Mouse (Mus musculus): Measurements from ENCODE around the gene Nars2. TPM values are rescaled to one million over a fixed set of nuclear protein-coding genes. Genes with fewer than 3 reads are reported as not detected.
A peak's percentile ranks its signal among the peaks of the same experiment; 100 is the strongest.

Gene Nars2
- polyA plus RNA-seq, 1 experiment from 2014 or later, result 31.6 TPM

DNA sequence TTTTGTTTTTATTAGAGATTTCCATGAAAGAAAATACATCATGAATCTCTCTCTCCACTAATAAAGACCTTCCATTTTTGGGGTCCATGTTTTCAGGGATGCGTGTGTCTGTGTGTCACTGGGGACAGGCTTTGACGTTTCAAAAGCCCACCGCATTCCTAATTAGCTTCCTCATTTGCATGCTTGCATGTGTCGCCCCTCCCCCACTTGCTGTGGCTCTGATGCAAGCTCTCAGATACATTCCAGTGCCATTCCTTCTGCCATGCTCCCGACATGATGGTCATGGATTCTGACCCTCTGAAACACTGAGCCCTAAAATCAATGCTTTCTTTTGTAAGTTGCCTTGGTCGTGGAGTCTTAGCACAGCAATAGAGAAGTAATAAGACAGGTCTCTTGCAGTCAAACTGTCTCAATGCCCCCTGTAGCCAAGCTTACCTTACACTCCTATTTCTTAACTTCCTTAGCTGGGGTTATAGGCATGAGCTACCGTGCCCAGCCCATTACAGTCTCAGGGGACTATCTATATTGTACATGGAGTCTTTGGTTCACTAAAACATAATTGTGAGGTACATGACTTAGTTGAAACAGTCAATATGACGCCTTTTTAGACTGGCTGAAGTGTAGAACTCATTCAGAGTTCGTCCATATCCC, 35.6 kb downstream of the Nars2 start:
- WGBS, result 58% methylated on average over 9 of the region's 9 CpGs
- ATAC-seq (ENCODE audit: low FRiP score, low TSS enrichment), result no peak
- Histone ChIP-seq H3K9me3 (ENCODE audit: low read length) (no peaks in the 10 kb centered on the region), H3K27ac (ENCODE audit: low read length) (no peak overlapping the region), H3K9ac (replicated peaks; ENCODE audit: low read length) (no peak overlapping the region), H3K27me3 (ENCODE audit: insufficient read depth, low read length) (no peaks in the 10 kb centered on the region), H3K36me3 (ENCODE audit: insufficient read depth, low read length) (no peaks in the 10 kb centered on the region), H3K4me3 (ENCODE audit: low read length) (no peak overlapping the region), H3K4me2 (replicated peaks; ENCODE audit: low read depth, low read length) (no peak overlapping the region), H3K4me1 (ENCODE audit: insufficient read depth, low read length) (peaks cover 13% of the 10 kb centered on the region)

DNA sequence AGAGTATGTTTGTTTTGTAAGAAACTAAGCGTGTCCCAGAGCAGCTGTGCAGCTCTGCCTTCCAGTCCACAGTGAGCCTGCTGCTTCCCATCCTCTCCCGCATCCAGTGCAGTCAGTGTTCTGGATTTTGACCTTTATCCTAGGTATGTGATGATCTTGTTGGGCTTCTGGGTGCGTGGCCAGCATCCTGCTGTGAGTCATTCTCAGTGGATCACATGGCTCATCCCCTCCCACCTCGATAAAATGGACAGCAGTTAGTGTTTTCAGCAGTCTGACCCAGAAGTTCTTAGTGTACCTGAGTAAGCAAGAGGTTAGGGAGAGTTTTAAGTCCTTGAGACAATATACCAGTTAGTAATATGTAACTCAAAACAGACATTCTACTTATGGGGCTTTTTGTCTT, 36.4 kb downstream of the Nars2 start:
- 63% methylated on average over 4 of the region's 4 CpGs for WGBS
- Histone ChIP-seq H3K27ac (ENCODE audit: low read length) (no peak overlapping the region), H3K9me3 (ENCODE audit: low read length) (no peaks in the 10 kb centered on the region), H3K4me3 (ENCODE audit: low read length) (no peak overlapping the region), H3K4me1 (ENCODE audit: insufficient read depth, low read length) (peaks cover 13% of the 10 kb centered on the region), H3K9ac (replicated peaks; ENCODE audit: low read length) (no peak overlapping the region), H3K27me3 (ENCODE audit: insufficient read depth, low read length) (no peaks in the 10 kb centered on the region), H3K4me2 (replicated peaks; ENCODE audit: low read depth, low read length) (no peak overlapping the region), H3K36me3 (ENCODE audit: insufficient read depth, low read length) (no peaks in the 10 kb centered on the region)
- ATAC-seq (ENCODE audit: low FRiP score, low TSS enrichment), result no peak

DNA sequence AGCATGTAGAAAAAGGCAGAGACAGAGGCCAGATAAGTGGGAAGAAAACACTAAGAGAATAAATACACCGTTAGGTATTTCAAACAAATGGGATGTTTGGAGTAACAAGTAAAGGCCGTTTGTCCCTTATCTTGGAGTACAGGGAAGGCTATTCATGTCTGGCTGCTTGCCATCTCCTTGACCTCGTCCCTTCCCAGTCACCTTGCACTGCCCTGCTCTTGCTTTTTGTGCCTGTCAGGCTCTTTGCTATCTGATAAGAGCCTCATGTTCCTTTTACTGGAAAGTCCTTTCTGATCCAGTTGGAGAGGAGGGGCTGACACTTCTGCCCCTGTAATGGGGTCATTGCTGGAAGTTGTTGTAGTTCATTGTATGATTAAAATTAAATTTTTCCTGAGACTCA, 61.7 kb downstream of the Nars2 start:
- H3K9ac ChIP-seq (replicated peaks; ENCODE audit: low read length), result no peak overlapping the region
- H3K9me3 ChIP-seq (ENCODE audit: low read length), result peaks cover 3% of the 10 kb centered on the region
- H3K4me3 ChIP-seq (ENCODE audit: low read length), result no peak overlapping the region
- WGBS, result 52% methylated on average over 3 of the region's 3 CpGs
- H3K27ac ChIP-seq (ENCODE audit: low read length), result no peak overlapping the region
- H3K36me3 ChIP-seq (ENCODE audit: insufficient read depth, low read length), result 0 out of 2 replicates have a peak, but pooled peaks cover 4% of the 10 kb centered on the region
- no peak for ATAC-seq (ENCODE audit: low FRiP score, low TSS enrichment)
- H3K4me2 ChIP-seq (replicated peaks; ENCODE audit: low read depth, low read length), result no peak overlapping the region
- H3K27me3 ChIP-seq (ENCODE audit: insufficient read depth, low read length), result no peaks in the 10 kb centered on the region
- H3K4me1 ChIP-seq (ENCODE audit: insufficient read depth, low read length), result no peaks in the 10 kb centered on the region

- H3K27ac ChIP-seq (ENCODE audit: low read length), result peak overlapping the region; percentile 34; the same call in 1 of the 2 replicates
- H3K4me2 ChIP-seq (replicated peaks; ENCODE audit: low read depth, low read length), result no peak overlapping the region; the same call in 1 of the 2 replicates
- H3K9ac ChIP-seq (replicated peaks; ENCODE audit: low read length), result no peak overlapping the region
- H3K9me3 ChIP-seq (ENCODE audit: low read length), result peaks cover 3% of the 10 kb centered on the region
- 0 out of 2 replicates have a peak, but pooled peaks cover 4% of the 10 kb centered on the region for H3K36me3 ChIP-seq (ENCODE audit: insufficient read depth, low read length)
- H3K27me3 ChIP-seq (ENCODE audit: insufficient read depth, low read length), result no peaks in the 10 kb centered on the region
- no peak overlapping the region for H3K4me3 ChIP-seq (ENCODE audit: low read length)
- WGBS, result 63% methylated on average over 4 of the region's 4 CpGs
- peaks cover 3% of the 10 kb centered on the region; the same call in 1 of the 2 replicates for H3K4me1 ChIP-seq (ENCODE audit: insufficient read depth, low read length)
- ATAC-seq (ENCODE audit: low FRiP score, low TSS enrichment), result no peak
These were observed 66.7 kb downstream of the Nars2 start for GRCm38 (mm10) chr7:97018005-97018404.

DNA sequence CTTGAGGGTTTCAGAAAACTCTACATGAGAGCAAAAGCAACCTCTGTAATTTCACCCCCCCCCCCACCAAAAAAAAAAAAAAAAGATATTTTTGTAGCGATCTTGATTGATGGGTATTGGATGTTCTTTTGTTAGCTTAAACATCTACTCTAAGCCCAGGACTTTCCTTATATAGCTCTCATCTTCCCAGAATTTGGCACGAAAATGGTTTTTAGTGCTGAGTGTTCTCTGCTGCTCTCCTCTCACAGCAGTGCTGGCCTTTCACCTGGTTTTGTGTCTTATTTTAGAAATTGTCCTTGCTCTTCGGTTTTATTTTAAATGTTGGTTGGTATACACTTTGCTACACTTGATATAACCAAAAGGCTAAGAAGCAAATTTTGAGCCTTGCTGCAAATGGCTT, 67.1 kb downstream of the Nars2 start:
- no peak for ATAC-seq (ENCODE audit: low FRiP score, low TSS enrichment)
- Histone ChIP-seq H3K36me3 (ENCODE audit: insufficient read depth, low read length) (0 out of 2 replicates have a peak, but pooled peaks cover 4% of the 10 kb centered on the region), H3K9me3 (ENCODE audit: low read length) (peaks cover 3% of the 10 kb centered on the region), H3K4me3 (ENCODE audit: low read length) (no peak overlapping the region), H3K4me1 (ENCODE audit: insufficient read depth, low read length) (peaks cover 3% of the 10 kb centered on the region; the same call in 1 of the 2 replicates), H3K4me2 (replicated peaks; ENCODE audit: low read depth, low read length) (no peak overlapping the region), H3K9ac (replicated peaks; ENCODE audit: low read length) (no peak overlapping the region), H3K27me3 (ENCODE audit: insufficient read depth, low read length) (no peaks in the 10 kb centered on the region), H3K27ac (ENCODE audit: low read length) (no peak overlapping the region)
- WGBS, result 70% methylated on average over 3 of the region's 3 CpGs

- Histone ChIP-seq H3K36me3 (ENCODE audit: insufficient read depth, low read length) (0 out of 2 replicates have a peak, but pooled peaks cover 4% of the 10 kb centered on the region), H3K9me3 (ENCODE audit: low read length) (peaks cover 3% of the 10 kb centered on the region), H3K9ac (replicated peaks; ENCODE audit: low read length) (no peak overlapping the region), H3K27ac (ENCODE audit: low read length) (no peak overlapping the region), H3K4me2 (replicated peaks; ENCODE audit: low read depth, low read length) (no peak overlapping the region), H3K4me3 (ENCODE audit: low read length) (no peak overlapping the region), H3K27me3 (ENCODE audit: insufficient read depth, low read length) (no peaks in the 10 kb centered on the region), H3K4me1 (ENCODE audit: insufficient read depth, low read length) (peaks cover 3% of the 10 kb centered on the region; the same call in 1 of the 2 replicates)
- no peak for ATAC-seq (ENCODE audit: low FRiP score, low TSS enrichment)
- 42% methylated on average over 1 of the region's 1 CpGs for WGBS
These were observed 68.0 kb downstream of the Nars2 start for GRCm38 (mm10) chr7:97019303-97019702.

- no peak overlapping the region for H3K4me2 ChIP-seq (replicated peaks; ENCODE audit: low read depth, low read length)
- 91% methylated on average over 5 of the region's 5 CpGs for whole genome bisulfite sequencing
- H3K36me3 ChIP-seq (ENCODE audit: insufficient read depth, low read length), result 0 out of 2 replicates have a peak, but pooled peaks cover 2% of the 10 kb centered on the region
- no peak overlapping the region for H3K4me3 ChIP-seq (ENCODE audit: low read length)
- H3K27ac ChIP-seq (ENCODE audit: low read length), result no peak overlapping the region
- no peak for ATAC-seq (ENCODE audit: low FRiP score, low TSS enrichment)
- H3K9ac ChIP-seq (replicated peaks; ENCODE audit: low read length), result no peak overlapping the region
- no peaks in the 10 kb centered on the region for H3K9me3 ChIP-seq (ENCODE audit: low read length)
- no peaks in the 10 kb centered on the region for H3K4me1 ChIP-seq (ENCODE audit: insufficient read depth, low read length)
- H3K27me3 ChIP-seq (ENCODE audit: insufficient read depth, low read length), result no peaks in the 10 kb centered on the region
These were observed 75.6 kb downstream of the Nars2 start for GRCm38 (mm10) chr7:97026772-97027358.

DNA sequence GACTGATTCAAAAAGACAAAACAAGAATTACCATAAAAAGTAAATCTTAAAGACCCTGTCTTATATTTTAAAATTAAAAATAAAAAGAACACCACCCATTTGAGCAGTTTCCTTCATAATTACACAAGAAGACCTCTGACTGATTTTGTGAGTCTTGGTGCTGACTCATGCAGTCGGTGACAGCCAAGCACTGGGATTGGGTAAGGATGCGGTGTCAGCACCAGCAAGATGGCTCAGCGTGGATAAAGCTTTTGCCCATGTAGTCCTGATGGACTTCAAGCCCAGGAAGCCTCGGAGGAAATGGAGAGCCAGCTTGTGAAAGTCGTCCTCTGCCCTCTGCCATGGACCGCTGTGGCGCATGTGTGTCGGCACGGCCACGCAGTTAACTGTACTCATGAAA, 77.8 kb downstream of the Nars2 start:
- WGBS, result 91% methylated on average over 10 of the region's 10 CpGs
- Histone ChIP-seq H3K9me3 (ENCODE audit: low read length) (no peaks in the 10 kb centered on the region), H3K36me3 (ENCODE audit: insufficient read depth, low read length) (0 out of 2 replicates have a peak, but pooled peaks cover 2% of the 10 kb centered on the region), H3K4me1 (ENCODE audit: insufficient read depth, low read length) (peaks cover 3% of the 10 kb centered on the region; the same call in 1 of the 2 replicates), H3K27me3 (ENCODE audit: insufficient read depth, low read length) (no peaks in the 10 kb centered on the region), H3K27ac (ENCODE audit: low read length) (no peak overlapping the region), H3K9ac (replicated peaks; ENCODE audit: low read length) (no peak overlapping the region), H3K4me3 (ENCODE audit: low read length) (no peak overlapping the region), H3K4me2 (replicated peaks; ENCODE audit: low read depth, low read length) (no peak overlapping the region)
- no peak for ATAC-seq (ENCODE audit: low FRiP score, low TSS enrichment)

DNA sequence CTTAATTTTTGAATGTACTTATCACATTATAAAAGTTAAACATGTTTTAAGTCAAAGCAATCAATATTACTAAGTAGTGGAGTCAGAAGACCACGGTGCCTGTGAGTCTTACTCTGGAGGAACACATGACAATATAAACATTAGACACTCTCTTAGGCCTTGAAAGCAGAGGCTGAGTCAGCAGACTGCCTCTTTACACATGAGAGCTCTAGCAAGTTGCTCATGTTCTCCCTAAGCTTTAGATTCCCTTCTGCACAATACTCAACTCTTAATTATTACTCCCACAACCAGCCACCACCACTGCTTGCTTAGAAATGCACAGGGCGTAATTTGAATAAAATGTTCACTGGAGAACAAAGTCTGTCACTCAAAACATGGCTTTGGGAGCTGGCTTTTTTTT, 81.1 kb downstream of the Nars2 start:
- Histone ChIP-seq H3K4me2 (replicated peaks; ENCODE audit: low read depth, low read length) (no peak overlapping the region), H3K27ac (ENCODE audit: low read length) (no peak overlapping the region), H3K9me3 (ENCODE audit: low read length) (no peaks in the 10 kb centered on the region), H3K27me3 (ENCODE audit: insufficient read depth, low read length) (no peaks in the 10 kb centered on the region), H3K36me3 (ENCODE audit: insufficient read depth, low read length) (no peaks in the 10 kb centered on the region), H3K4me1 (ENCODE audit: insufficient read depth, low read length) (peaks cover 3% of the 10 kb centered on the region; the same call in 1 of the 2 replicates), H3K9ac (replicated peaks; ENCODE audit: low read length) (no peak overlapping the region), H3K4me3 (ENCODE audit: low read length) (no peak overlapping the region)
- WGBS, result 56% methylated on average over 2 of the region's 2 CpGs
- ATAC-seq (ENCODE audit: low FRiP score, low TSS enrichment), result 0 out of 2 replicates have a peak, but pooled peaks have one; percentile 42

- Histone ChIP-seq H3K27ac (ENCODE audit: low read length) (no peak overlapping the region), H3K27me3 (ENCODE audit: insufficient read depth, low read length) (no peaks in the 10 kb centered on the region), H3K9ac (replicated peaks; ENCODE audit: low read length) (no peak overlapping the region), H3K4me1 (ENCODE audit: insufficient read depth, low read length) (no peaks in the 10 kb centered on the region), H3K4me3 (ENCODE audit: low read length) (no peak overlapping the region), H3K36me3 (ENCODE audit: insufficient read depth, low read length) (0 out of 2 replicates have a peak, but pooled peaks cover 3% of the 10 kb centered on the region), H3K9me3 (ENCODE audit: low read length) (no peaks in the 10 kb centered on the region), H3K4me2 (replicated peaks; ENCODE audit: low read depth, low read length) (no peak overlapping the region)
- ATAC-seq (ENCODE audit: low FRiP score, low TSS enrichment), result peak; percentile 74; the same call in 1 of the 2 replicates
- 31% methylated on average over 4 of the region's 4 CpGs for WGBS
These were observed 88.3 kb downstream of the Nars2 start for GRCm38 (mm10) chr7:97039641-97040040.

Data from kidney, embryonic 16.5 days (tissue).